Mouse (Mus musculus) brain, adult 2 months (tissue): ENCODE results near the gene Zfp667.

ENCODE experiments used
- DNase-seq: peaks from one replicate; pipeline ENCODE4 v3.0.0; 2011; ENCODE audit warnings: low read depth, low spot score

Gene Zfp667

GRCm38 (mm10) chr7:6330458-6331232, 44.3 kb downstream of the Zfp667 start:
- DNase-seq, result peak; percentile 38

- DNase-seq, result peak; percentile 96
Measured at GRCm38 (mm10) chr7:6331233-6331956, 45.0 kb downstream of the Zfp667 start, which contains the start of gene Zfp583. Gene Zfp583, minus strand, starts transcription at chr7:6331285.

GRCm38 (mm10) chr7:6339865-6340264, 53.5 kb downstream of the Zfp667 start:
- no peak for DNase-seq

- DNase-seq, result peak; percentile 96
Measured at GRCm38 (mm10) chr7:6343501-6344071, 57.2 kb downstream of the Zfp667 start, which contains the start of gene Gm3854. Gene Gm3854, plus strand, starts transcription at chr7:6343759.

- DNase-seq, result peak; percentile 20
Measured at GRCm38 (mm10) chr7:6344124-6344523, 57.7 kb downstream of the Zfp667 start.
